Mouse (Mus musculus): ENCODE measurements around the gene Dgkh. TPM values are rescaled to one million over a fixed set of nuclear protein-coding genes. Genes with fewer than 3 reads are reported as not detected.

Gene Dgkh
- polyA plus RNA-seq, 1 experiment from 2014 or later: 12.8 TPM

DNA sequence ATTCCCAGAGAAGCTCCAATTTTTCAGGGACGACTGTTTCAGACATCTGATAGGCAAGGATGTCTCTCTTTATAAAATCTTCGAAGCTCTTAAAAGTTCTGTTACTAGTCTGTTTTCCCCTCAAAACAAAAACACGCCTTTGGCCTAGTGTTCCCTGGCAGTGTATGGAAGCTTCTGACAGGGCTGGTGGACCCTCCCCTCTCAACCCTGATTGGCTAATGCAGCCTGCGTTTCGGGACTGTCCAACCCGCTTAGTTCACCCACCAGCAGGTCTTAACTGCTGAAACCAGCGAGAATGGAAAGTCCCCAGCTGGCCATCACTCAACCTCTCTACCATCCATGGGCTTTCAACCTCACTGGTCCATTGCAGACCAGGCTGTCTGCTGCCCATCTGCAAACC, 91.3 kb downstream of the Dgkh start:
- H3K36me3 ChIP-seq: no peaks in the 10 kb centered on the region
- H3K4me2 ChIP-seq (replicated peaks): no peak overlapping the region
- H3K4me1 ChIP-seq: no peaks in the 10 kb centered on the region
- H3K27me3 ChIP-seq (replicated peaks): no peaks in the 10 kb centered on the region
- no peak for ATAC-seq (ENCODE audit: low FRiP score, low read depth)
- no peak overlapping the region for H3K9ac ChIP-seq
- no peak overlapping the region for H3K27ac ChIP-seq
- WGBS: 83% methylated on average over 7 of the region's 7 CpGs
- H3K4me3 ChIP-seq: no peak overlapping the region
- H3K9me3 ChIP-seq: no peaks in the 10 kb centered on the region

DNA sequence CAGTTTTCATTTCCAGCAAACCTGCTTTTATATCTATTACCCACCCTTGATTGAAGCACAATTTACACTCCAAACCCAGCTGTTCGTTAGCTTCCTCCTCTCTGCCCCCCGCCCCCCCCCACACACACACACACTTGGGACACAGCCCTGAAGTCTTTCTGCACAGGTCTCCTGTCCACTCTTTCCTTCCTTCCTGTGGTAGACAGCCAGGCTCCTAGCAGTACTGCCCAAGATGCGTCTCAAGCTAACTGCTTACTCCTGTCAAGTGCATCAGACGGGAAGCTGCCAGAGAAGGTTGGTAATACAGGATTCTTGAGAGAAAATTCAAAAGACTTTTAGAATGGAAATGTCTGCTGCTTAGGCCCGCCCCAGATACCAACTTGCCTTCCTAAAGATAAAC, 92.9 kb downstream of the Dgkh start:
- Histone ChIP-seq H3K27ac (no peak overlapping the region), H3K36me3 (no peaks in the 10 kb centered on the region), H3K4me3 (no peak overlapping the region), H3K9ac (no peak overlapping the region), H3K4me1 (no peaks in the 10 kb centered on the region), H3K27me3 (replicated peaks) (no peaks in the 10 kb centered on the region), H3K9me3 (no peaks in the 10 kb centered on the region), H3K4me2 (replicated peaks) (no peak overlapping the region)
- WGBS: 86% methylated on average over 5 of the region's 5 CpGs
- ATAC-seq (ENCODE audit: low FRiP score, low read depth): no peak

DNA sequence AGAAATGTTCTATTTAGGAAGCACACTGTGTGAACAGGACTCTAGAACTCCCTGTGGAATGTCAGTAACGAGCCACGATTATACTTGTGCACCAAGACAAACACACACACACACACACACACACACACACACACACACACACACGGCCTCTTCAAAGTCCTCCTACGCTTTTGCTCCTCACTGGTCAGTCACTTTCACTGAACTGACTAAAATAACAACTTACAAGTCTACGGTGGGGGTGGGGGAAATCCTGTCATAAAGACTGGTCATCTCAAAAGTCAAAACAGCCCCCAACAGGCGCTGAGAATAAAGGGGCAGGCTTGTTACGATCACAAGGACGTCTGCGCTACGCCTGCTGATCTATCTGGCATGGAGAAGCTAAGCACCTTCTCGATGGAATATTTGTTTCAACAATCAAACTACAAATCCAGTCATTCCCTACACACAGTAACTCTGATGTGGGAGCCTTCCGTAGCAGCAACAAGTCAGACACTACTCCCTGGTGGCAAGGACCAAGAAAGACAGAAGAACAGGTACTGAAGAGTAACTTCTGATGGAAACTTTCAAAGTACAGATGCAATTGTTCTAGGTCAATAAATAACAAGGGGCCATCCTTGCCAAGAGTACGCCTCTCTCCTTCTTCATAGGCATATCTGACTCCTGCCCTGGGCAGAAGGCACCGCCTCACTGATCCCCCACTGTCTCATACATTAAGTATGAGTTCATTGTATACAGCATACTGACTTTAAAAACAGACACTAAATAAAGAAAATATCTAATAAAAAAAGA, 96.8 kb downstream of the Dgkh start:
- no peaks in the 10 kb centered on the region for H3K27me3 ChIP-seq (replicated peaks)
- no peak overlapping the region for H3K4me3 ChIP-seq
- H3K36me3 ChIP-seq: no peaks in the 10 kb centered on the region
- no peak for ATAC-seq (ENCODE audit: low FRiP score, low read depth)
- H3K4me1 ChIP-seq: peaks cover 3% of the 10 kb centered on the region; the same call in 1 of the 2 replicates
- H3K9me3 ChIP-seq: no peaks in the 10 kb centered on the region
- H3K4me2 ChIP-seq (replicated peaks): no peak overlapping the region
- 76% methylated on average over 14 of the region's 14 CpGs for WGBS
- H3K9ac ChIP-seq: no peak overlapping the region
- no peak overlapping the region for H3K27ac ChIP-seq

DNA sequence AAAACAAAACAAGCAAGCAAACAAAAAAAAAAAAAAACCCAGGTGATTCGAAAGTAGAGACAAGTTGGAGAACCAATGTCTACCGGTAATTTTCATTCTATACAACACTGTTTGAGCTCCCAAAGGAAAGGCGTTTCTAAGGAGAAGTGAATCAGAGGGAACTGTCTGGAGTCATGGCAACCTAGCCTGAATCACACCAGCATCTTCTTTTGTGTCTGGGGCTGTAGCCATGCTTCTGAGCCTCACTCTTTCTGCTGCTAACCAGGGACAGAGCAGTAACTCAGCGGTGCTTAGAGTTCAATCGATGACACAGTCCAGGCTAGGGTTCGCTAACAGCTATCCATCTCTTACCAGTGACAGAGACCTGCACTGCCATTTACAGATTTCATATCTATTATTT, 99.8 kb downstream of the Dgkh start:
- H3K27ac ChIP-seq: no peak overlapping the region
- no peaks in the 10 kb centered on the region for H3K27me3 ChIP-seq (replicated peaks)
- H3K36me3 ChIP-seq: no peaks in the 10 kb centered on the region; the same call in 1 of the 2 replicates
- H3K9me3 ChIP-seq: no peaks in the 10 kb centered on the region
- H3K4me2 ChIP-seq (replicated peaks): no peak overlapping the region
- ATAC-seq (ENCODE audit: low FRiP score, low read depth): no peak
- peaks cover 3% of the 10 kb centered on the region; the same call in 1 of the 2 replicates for H3K4me1 ChIP-seq
- no peak overlapping the region for H3K9ac ChIP-seq
- H3K4me3 ChIP-seq: no peak overlapping the region
- 58% methylated on average over 6 of the region's 6 CpGs for WGBS

DNA sequence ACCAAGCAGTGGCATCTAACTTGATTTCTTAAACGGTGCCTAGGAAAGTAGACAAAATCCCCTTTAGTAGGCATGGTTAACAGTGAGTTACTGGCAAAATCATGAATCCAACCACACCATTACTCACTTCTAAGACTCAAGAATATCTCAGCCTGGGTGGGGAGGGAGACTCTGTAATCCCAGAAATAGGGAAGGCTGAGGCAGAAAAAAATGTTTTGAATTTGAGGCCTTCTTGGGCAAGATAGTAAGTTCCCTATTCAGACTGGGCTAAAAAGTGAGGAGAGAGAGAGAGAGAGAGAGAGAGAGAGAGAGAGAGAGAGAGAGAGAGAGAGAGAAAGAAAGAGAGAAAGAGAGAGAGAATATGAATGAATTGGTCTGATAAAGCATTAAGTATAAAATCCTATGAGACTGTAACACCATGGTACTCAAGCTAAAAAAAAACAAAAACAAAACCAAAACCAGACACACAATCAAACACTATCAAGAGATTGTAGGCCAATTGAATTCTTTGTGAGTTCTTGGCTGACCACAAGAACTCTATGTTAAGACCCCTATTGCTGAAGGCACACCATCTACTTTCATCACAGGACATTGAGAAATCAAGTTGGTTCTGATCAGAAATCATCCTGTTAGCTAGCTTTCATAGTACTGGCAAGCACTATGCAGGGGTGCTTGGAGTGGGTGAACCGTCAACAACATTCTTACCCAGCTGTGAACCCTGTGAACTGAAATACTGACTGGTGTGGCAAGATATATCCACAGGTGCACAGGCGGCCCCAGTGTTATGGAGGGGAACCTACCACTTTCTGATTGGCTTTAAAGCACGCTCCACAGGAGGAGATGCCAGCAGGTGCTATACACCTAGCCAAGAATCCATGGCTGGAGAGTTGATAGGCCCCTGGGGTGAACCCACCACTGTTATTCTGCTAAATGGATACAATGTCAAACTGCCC, 101.4 kb downstream of the Dgkh start:
- no peaks in the 10 kb centered on the region for H3K27me3 ChIP-seq (replicated peaks)
- no peak for ATAC-seq (ENCODE audit: low FRiP score, low read depth)
- H3K36me3 ChIP-seq: peaks cover 4% of the 10 kb centered on the region; the same call in 1 of the 2 replicates
- H3K9me3 ChIP-seq: no peaks in the 10 kb centered on the region
- no peak overlapping the region for H3K4me2 ChIP-seq (replicated peaks)
- no peak overlapping the region for H3K9ac ChIP-seq
- peaks cover 3% of the 10 kb centered on the region; the same call in 1 of the 2 replicates for H3K4me1 ChIP-seq
- 92% methylated on average over 4 of the region's 4 CpGs for WGBS
- H3K4me3 ChIP-seq: no peak overlapping the region
- H3K27ac ChIP-seq: no peak overlapping the region

DNA sequence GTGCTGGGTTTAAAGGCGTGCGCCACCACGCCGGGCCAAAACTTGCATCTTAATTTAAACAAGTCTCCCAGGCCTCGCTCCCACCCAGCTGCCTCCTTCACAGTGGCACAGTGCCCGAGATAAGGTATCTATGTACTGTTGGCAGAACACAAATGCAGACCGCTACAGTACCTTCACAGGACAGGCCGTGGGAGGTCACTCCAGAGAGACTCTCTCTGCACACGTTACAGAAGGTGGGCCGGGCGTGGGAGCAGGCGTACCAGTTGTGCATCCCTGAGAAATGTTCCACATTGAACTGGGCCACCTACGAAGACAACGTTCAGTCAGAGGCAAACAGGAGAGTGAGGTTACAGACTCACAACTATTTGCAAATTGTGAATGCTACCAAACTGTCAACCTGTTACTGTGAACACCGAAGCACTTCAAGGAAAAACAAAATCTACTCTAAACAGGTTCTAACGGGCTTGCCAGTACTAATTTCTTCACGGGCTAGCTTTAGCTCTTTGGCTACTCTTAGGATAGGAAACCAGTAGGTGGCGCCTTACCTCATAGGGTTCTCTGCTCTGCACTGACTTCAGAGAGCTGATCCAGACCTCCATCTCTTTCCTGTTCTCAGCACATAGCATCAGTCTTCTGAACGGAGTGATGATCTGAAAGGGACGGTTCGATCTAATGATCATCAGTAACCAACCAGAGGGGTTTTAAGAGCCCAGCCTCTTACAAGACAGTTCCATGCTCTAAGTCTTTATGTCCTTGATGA, 104.9 kb downstream of the Dgkh start:
- Histone ChIP-seq H3K4me2 (replicated peaks) (no peak overlapping the region), H3K4me3 (no peak overlapping the region), H3K36me3 (peaks cover 10% of the 10 kb centered on the region; the same call in 1 of the 2 replicates), H3K9ac (no peak overlapping the region), H3K27ac (no peak overlapping the region), H3K4me1 (peaks cover under 1% of the 10 kb centered on the region; the same call in 1 of the 2 replicates), H3K9me3 (no peaks in the 10 kb centered on the region), H3K27me3 (replicated peaks) (no peaks in the 10 kb centered on the region)
- WGBS: 88% methylated on average over 21 of the region's 21 CpGs
- no peak for ATAC-seq (ENCODE audit: low FRiP score, low read depth)

DNA sequence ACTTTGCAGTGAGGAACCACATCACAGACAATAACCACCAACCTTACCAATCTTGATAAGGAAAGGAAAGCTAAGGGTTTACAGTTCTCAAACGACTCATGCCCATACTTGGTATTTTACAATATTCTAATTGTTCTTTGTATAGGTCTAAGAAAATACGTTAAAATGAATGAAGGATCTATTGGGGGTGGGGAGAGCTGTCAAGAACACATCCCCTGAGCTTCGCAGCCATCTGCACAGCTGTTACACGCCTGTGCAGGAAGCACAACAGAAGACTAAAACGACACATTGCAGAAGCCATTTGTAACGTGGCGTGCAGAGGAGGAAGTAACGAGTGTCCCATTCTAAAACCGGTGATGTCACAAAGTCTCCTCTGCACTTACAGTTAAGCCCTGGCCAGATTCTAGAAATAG, 113.7 kb downstream of the Dgkh start:
- WGBS: 66% methylated on average over 9 of the region's 9 CpGs
- ATAC-seq (ENCODE audit: low FRiP score, low read depth): no peak
- no peak overlapping the region for H3K27ac ChIP-seq
- no peaks in the 10 kb centered on the region for H3K4me1 ChIP-seq
- H3K36me3 ChIP-seq: peaks cover 9% of the 10 kb centered on the region; the same call in 1 of the 2 replicates
- no peak overlapping the region for H3K4me2 ChIP-seq (replicated peaks)
- no peak overlapping the region for H3K4me3 ChIP-seq
- H3K27me3 ChIP-seq (replicated peaks): no peaks in the 10 kb centered on the region
- no peak overlapping the region for H3K9ac ChIP-seq
- H3K9me3 ChIP-seq: no peaks in the 10 kb centered on the region

DNA sequence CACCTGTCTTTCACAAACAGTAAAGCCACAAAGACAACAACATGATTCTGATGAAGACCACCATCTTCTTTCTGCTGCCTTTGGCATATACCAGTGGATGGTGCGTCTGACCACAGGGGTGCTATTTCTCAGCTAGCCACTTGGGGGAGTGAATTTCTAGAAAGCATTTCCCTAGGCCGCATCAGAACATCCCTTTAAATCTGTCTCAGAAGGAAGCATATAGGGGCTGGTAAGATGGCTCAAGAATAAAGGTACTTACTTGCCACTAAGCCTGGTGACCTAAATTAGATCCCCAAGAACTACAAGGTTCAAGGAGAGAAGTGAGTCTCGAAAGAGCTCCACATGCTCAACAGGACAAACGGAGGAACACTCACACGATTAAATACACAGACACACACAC, 119.0 kb downstream of the Dgkh start:
- no peaks in the 10 kb centered on the region for H3K27me3 ChIP-seq (replicated peaks)
- no peak for ATAC-seq (ENCODE audit: low FRiP score, low read depth)
- 83% methylated on average over 5 of the region's 5 CpGs for WGBS
- 0 out of 2 replicates have a peak, but pooled peaks cover 6% of the 10 kb centered on the region for H3K36me3 ChIP-seq
- no peak overlapping the region for H3K27ac ChIP-seq
- no peak overlapping the region for H3K4me3 ChIP-seq
- H3K9ac ChIP-seq: no peak overlapping the region
- no peaks in the 10 kb centered on the region for H3K9me3 ChIP-seq
- no peak overlapping the region for H3K4me2 ChIP-seq (replicated peaks)
- no peaks in the 10 kb centered on the region for H3K4me1 ChIP-seq

DNA sequence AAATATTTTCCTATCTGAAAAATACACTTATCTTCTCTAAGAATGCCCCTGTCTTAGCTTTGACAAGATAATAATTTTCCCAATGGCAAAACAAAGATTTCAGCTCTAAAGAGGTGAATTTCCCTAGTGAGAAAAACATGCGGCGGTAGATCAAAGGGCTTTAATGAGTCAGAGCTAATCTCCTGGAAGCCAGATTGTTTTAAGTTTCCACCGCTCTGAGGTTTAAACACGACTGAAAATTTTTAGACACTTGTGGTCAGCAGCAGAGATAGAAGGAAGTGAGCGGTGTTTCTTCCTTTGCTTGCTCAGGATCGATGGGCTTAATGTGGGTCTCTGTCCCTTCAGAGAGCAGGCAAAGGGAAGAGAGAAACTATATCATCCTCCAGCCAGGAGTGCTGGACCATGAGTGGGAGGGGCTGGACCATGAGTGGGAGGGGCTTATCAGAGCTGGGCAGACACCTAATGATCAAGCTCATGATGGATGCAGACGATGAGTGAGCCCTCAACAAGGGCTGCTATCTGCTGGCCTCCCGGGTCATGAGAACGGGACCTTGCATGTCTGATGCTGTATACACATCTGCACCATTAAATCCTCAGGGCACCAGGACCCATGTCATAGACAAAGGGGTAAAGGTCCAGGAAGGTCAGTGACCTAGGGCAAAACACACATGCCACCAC, 120.3 kb downstream of the Dgkh start:
- Histone ChIP-seq H3K9ac (no peak overlapping the region), H3K27me3 (replicated peaks) (no peaks in the 10 kb centered on the region), H3K36me3 (0 out of 2 replicates have a peak, but pooled peaks cover 8% of the 10 kb centered on the region), H3K9me3 (no peaks in the 10 kb centered on the region), H3K27ac (no peak overlapping the region), H3K4me2 (replicated peaks) (no peak overlapping the region), H3K4me3 (no peak overlapping the region), H3K4me1 (no peaks in the 10 kb centered on the region)
- ATAC-seq (ENCODE audit: low FRiP score, low read depth): no peak
- 72% methylated on average over 9 of the region's 9 CpGs for WGBS

DNA sequence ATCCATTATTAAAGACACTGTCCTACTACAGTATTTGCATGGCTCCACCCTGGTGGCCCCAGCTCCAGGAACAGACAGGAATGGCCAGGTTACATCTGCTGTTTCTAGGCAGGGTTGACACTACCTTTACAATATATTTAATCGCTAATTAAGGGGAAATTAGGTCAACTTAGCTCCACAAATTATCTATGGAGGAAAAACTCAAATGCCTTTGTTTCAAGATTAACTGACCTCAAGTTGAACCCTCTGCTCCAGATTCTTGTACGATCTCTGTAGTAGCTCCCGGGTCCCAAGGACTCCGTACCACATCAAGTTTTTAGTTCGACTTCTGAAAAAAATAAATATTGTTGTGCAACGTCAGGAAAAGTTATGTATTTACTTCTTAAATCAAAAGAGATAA, 137.7 kb downstream of the Dgkh start:
- Histone ChIP-seq H3K27ac (no peak overlapping the region), H3K9ac (no peak overlapping the region), H3K9me3 (no peaks in the 10 kb centered on the region), H3K4me2 (replicated peaks) (no peak overlapping the region), H3K36me3 (peaks cover 16% of the 10 kb centered on the region), H3K4me3 (no peak overlapping the region), H3K4me1 (no peaks in the 10 kb centered on the region), H3K27me3 (replicated peaks) (no peaks in the 10 kb centered on the region)
- no peak for ATAC-seq (ENCODE audit: low FRiP score, low read depth)
- 89% methylated on average over 6 of the region's 6 CpGs for WGBS

DNA sequence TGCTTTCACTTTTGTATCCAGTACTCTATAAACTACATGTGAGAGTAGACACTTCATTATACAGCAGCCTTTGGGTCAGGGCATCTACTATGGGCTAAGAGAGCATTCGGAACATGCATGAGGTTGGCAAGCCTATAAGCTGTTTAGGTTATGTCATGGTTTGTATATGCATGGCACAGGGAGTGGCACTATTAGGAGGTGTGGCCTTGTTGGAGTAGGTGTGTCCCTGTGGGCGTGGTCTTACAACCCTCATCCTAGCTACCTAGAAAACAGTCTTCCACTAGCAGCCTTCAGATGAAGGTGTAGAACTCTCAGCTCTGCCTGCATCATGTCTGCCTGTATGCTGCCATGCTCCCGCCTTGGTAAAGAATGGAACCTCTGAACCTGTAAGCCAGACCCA, 139.6 kb downstream of the Dgkh start:
- Histone ChIP-seq H3K4me1 (no peaks in the 10 kb centered on the region), H3K4me2 (replicated peaks) (no peak overlapping the region), H3K9me3 (no peaks in the 10 kb centered on the region), H3K27me3 (replicated peaks) (no peaks in the 10 kb centered on the region), H3K9ac (no peak overlapping the region), H3K27ac (no peak overlapping the region), H3K4me3 (no peak overlapping the region), H3K36me3 (peaks cover 10% of the 10 kb centered on the region)
- ATAC-seq (ENCODE audit: low FRiP score, low read depth): no peak
- WGBS: 91% methylated on average over 3 of the region's 3 CpGs
